Mouse (Mus musculus): ENCODE measurements around the gene Rbp4. TPM values are rescaled to one million over a fixed set of nuclear protein-coding genes. Genes with fewer than 3 reads are reported as not detected.

The Rbp4 gene
- polyA plus RNA-seq, 1 experiment: not detected

DNA sequence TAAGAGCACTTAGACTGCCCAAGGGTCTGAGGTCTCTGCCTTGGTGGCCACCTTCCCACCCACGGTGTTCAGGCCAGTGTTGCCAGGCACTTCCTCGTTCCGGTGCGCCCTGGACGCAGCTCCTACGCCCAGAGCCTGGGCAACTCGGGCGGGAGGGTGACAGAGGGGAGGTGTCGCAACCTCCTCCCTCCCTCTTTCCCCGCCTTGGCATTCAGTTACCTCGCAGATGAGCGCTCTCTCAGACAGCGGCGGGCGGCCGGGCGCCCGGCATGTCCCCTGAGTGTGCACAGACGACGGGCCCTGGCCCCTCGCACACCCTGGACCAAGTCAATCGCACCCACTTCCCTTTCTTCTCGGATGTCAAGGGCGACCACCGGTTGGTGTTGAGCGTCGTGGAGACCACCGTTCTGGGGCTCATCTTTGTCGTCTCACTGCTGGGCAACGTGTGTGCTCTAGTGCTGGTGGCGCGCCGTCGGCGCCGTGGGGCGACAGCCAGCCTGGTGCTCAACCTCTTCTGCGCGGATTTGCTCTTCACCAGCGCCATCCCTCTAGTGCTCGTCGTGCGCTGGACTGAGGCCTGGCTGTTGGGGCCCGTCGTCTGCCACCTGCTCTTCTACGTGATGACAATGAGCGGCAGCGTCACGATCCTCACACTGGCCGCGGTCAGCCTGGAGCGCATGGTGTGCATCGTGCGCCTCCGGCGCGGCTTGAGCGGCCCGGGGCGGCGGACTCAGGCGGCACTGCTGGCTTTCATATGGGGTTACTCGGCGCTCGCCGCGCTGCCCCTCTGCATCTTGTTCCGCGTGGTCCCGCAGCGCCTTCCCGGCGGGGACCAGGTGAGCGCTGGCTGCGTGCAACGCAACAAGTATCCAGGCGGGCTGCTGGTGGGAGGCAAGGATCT, 28.0 kb downstream of the Rbp4 start, which contains the start of gene Ffar4:
TSS of gene Ffar4 (plus strand) at position 214 of the 901 bp plus-strand sequence.
- no peaks in the 10 kb centered on the region for H3K9me3 ChIP-seq
- peaks cover 16% of the 10 kb centered on the region for H3K4me1 ChIP-seq
- H3K36me3 ChIP-seq (replicated peaks; ENCODE audit: low read length): no peaks in the 10 kb centered on the region
- H3K4me3 ChIP-seq (replicated peaks): peak within 1 kb of the TSS; percentile 86
- TF ChIP-seq FLI1 (IDR thresholded peaks at IDR 0.05; ENCODE audit: low read length): no peak
- TF ChIP-seq GATA1 (IDR thresholded peaks at IDR 0.05; ENCODE audit: borderline replicate concordance, low read length): no peak
- peaks cover 72% of the 10 kb centered on the region for H3K27me3 ChIP-seq (replicated peaks)

DNA sequence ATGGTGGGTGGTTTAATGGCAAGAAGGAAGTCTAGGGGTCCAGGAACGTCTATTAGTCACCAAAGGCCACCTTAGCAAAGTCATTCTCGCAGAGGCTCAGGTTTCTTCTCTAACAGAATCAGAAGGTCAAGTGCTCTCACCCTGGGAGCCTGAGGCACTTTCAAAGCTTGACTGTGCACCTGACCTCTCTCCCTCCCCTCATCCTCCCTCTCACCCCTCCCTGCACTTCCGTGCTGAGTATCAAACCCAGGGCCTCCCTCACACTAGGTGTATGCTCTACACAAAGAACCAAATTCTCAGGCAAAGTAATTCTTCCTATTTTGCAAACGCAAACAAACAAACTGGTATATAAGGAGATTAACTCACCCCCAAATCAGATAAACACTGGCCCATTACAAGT, 28.9 kb downstream of the Rbp4 start:
- H3K27me3 ChIP-seq (replicated peaks): peaks cover 70% of the 10 kb centered on the region
- H3K36me3 ChIP-seq (replicated peaks; ENCODE audit: low read length): no peaks in the 10 kb centered on the region
- no peaks in the 10 kb centered on the region for H3K9me3 ChIP-seq
- peaks cover 20% of the 10 kb centered on the region for H3K4me1 ChIP-seq
- TF ChIP-seq FLI1 (IDR thresholded peaks at IDR 0.05; ENCODE audit: low read length): no peak
- no peak for TF ChIP-seq GATA1 (IDR thresholded peaks at IDR 0.05; ENCODE audit: borderline replicate concordance, low read length)
- H3K4me3 ChIP-seq (replicated peaks): no peak overlapping the region

DNA sequence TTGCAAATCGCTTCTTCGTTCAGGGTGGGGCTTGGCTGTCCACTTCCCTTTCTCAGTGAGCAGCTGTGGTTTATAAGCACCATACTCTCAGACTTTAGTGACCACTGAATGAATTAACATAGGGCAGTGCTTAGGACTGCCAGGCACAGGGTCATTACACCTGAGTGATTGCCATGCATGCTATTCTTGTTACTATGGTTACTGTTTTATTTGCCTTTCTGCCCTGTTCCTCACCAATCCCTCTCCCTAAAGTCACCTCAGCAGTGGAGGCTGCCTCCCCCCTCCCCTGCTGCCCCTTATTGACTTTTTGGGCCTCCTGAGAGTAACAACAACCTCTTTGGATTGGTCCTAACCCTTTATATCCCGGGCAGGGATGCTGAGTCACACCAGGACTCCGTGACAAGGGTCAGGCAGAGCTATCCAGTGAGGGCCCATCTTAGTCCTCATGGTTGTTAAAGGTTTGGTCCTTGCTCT, 33.5 kb downstream of the Rbp4 start:
- TF ChIP-seq FLI1 (IDR thresholded peaks at IDR 0.05; ENCODE audit: low read length) (no peak), GATA1 (IDR thresholded peaks at IDR 0.05; ENCODE audit: borderline replicate concordance, low read length) (no peak)
- Histone ChIP-seq H3K4me1 (peaks cover 14% of the 10 kb centered on the region), H3K4me3 (replicated peaks) (no peak overlapping the region), H3K9me3 (peaks cover 6% of the 10 kb centered on the region), H3K36me3 (replicated peaks; ENCODE audit: low read length) (no peaks in the 10 kb centered on the region), H3K27me3 (replicated peaks) (peaks cover 38% of the 10 kb centered on the region)

DNA sequence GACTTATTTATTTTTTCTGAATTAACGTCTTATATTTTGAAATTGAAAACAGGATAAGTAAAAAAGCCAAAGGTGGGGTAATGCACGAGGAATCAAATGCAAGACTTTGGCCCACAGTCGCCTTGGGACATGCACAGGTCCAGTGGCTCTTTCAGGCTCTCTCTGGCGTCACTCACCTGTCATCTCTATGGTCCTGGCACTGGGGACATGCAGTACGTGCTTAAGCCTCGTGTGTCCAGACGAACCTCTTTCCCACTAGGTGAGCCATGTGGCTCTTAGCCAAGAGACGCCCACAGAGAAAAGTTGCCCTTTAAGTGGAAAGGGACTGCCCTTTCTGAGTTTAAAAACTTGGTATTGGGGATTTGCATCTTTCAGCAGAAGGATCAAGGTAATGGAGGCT, 35.7 kb downstream of the Rbp4 start:
- peaks cover 31% of the 10 kb centered on the region for H3K27me3 ChIP-seq (replicated peaks)
- H3K4me1 ChIP-seq: peaks cover 10% of the 10 kb centered on the region; the same call in 1 of the 2 replicates
- TF ChIP-seq GATA1 (IDR thresholded peaks at IDR 0.05; ENCODE audit: borderline replicate concordance, low read length) (no peak), FLI1 (IDR thresholded peaks at IDR 0.05; ENCODE audit: low read length) (no peak)
- H3K4me3 ChIP-seq (replicated peaks): no peak overlapping the region
- H3K9me3 ChIP-seq: peaks cover 6% of the 10 kb centered on the region
- no peaks in the 10 kb centered on the region for H3K36me3 ChIP-seq (replicated peaks; ENCODE audit: low read length)

DNA sequence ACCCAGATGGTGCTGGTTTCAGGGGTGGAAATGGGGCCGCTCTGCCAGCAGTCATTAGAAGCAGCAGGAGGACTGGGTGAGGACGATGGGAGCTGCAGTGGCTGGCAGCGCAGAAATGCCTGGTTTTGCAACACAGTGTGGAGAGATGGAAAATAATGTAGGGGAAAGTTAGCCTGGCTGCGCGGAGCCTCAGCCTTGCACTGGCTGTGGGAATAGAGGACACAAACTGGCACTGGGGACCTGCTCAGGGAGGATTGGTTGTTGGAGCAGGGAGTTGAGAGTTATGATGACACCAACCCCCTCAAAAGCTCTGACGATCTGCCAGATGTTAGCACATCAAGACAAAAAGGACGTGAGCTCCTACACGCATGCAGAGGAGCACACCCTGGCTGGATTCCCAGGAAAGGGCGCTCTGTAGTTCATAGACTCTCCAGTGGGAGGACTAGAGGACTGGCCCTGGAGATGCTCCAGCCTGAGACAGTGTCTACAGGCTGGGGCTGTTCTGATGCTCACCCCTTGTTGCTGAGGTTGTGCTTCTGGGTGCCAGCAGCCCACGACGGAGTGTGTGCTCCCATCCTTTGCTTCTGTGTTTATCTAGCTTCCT, 38.0 kb downstream of the Rbp4 start:
- no peak overlapping the region for H3K4me3 ChIP-seq (replicated peaks)
- no peak for TF ChIP-seq GATA1 (IDR thresholded peaks at IDR 0.05; ENCODE audit: borderline replicate concordance, low read length)
- peaks cover 7% of the 10 kb centered on the region; the same call in 1 of the 2 replicates for H3K4me1 ChIP-seq
- peaks cover 28% of the 10 kb centered on the region for H3K27me3 ChIP-seq (replicated peaks)
- peaks cover 6% of the 10 kb centered on the region for H3K9me3 ChIP-seq
- H3K36me3 ChIP-seq (replicated peaks; ENCODE audit: low read length): no peaks in the 10 kb centered on the region

DNA sequence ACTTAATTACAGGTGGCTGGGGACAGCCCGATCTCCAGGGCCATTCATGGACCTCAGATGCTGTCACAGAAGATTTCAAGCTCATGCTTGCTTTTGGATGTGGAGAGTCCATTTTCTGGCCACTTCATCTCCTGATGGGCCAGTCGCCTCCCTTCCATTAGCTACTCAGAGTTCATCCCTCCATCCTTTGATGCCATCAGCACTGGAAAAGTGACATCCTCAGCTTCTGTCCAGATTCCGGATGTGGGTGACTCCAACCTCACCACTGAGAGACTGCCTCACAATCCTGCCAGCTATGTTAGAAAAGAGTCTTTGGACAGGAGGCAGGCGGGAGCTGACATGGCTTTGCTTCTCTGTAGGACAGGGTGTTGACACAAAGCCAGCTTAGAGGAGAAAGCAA, 39.2 kb downstream of the Rbp4 start:
- TF ChIP-seq GATA1 (IDR thresholded peaks at IDR 0.05; ENCODE audit: borderline replicate concordance, low read length): no peak
- TF ChIP-seq FLI1 (IDR thresholded peaks at IDR 0.05; ENCODE audit: low read length): no peak
- H3K4me3 ChIP-seq (replicated peaks): no peak overlapping the region
- peaks cover 6% of the 10 kb centered on the region for H3K9me3 ChIP-seq
- peaks cover 3% of the 10 kb centered on the region; the same call in 1 of the 2 replicates for H3K4me1 ChIP-seq
- H3K27me3 ChIP-seq (replicated peaks): peaks cover 31% of the 10 kb centered on the region
- H3K36me3 ChIP-seq (replicated peaks; ENCODE audit: low read length): no peaks in the 10 kb centered on the region

DNA sequence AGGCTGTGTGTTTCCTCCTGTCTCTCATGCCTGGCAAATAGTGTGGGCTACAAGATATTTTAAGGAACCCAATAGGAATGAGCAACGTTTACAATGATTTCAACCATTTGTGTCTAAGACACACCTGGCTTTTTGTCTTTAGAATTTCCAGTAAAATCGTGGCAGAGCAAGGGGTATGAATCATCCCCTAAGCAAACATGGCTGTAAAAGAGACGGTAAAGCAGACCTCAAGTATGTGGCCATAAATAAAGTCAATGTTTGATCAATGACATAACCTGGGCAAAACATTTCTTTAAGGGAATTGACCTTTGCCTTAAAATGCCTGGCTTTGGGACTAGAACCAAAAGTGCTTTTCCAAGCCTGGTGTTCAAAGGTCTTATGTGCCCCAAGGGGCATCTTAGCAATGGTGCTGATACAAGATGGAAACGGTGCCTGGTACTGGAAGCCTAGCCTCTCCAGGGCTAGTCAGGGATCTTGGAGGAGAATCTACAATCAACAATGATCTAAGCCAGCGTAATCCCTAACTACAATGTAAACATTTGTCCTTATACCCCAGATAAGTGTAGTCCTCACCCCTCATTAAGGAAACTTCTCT, 42.1 kb downstream of the Rbp4 start:
- Histone ChIP-seq H3K9me3 (peaks cover 4% of the 10 kb centered on the region), H3K36me3 (replicated peaks; ENCODE audit: low read length) (no peaks in the 10 kb centered on the region), H3K27me3 (replicated peaks) (peaks cover 38% of the 10 kb centered on the region), H3K4me3 (replicated peaks) (no peak overlapping the region), H3K4me1 (peaks cover 3% of the 10 kb centered on the region; the same call in 1 of the 2 replicates)
- TF ChIP-seq GATA1 (IDR thresholded peaks at IDR 0.05; ENCODE audit: borderline replicate concordance, low read length) (no peak), FLI1 (IDR thresholded peaks at IDR 0.05; ENCODE audit: low read length) (no peak)

DNA sequence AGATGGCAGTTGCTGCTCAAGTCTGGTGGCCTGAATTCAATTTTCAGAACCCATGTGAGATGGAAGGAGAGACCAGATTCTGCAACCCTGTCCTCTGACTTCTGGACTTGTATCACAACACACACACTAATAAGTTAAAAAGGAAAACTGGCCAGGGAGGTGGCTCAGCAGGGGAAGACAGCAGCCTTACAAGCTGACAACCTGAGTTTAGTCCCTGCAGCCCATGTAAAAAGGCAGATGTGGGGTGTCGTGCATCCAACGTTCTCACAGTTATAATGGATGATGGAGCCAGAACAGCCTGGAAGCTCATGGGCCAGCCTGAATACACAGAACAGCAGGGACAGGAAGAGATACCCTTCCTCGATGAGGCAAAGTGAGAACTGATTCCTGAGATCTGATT, 43.7 kb downstream of the Rbp4 start:
- no peak for TF ChIP-seq FLI1 (IDR thresholded peaks at IDR 0.05; ENCODE audit: low read length)
- no peak for TF ChIP-seq GATA1 (IDR thresholded peaks at IDR 0.05; ENCODE audit: borderline replicate concordance, low read length)
- H3K4me1 ChIP-seq: peaks cover 4% of the 10 kb centered on the region; the same call in 1 of the 2 replicates
- H3K27me3 ChIP-seq (replicated peaks): peaks cover 31% of the 10 kb centered on the region
- peaks cover under 1% of the 10 kb centered on the region for H3K36me3 ChIP-seq (replicated peaks; ENCODE audit: low read length)
- H3K9me3 ChIP-seq: peaks cover 16% of the 10 kb centered on the region
- H3K4me3 ChIP-seq (replicated peaks): no peak overlapping the region

DNA sequence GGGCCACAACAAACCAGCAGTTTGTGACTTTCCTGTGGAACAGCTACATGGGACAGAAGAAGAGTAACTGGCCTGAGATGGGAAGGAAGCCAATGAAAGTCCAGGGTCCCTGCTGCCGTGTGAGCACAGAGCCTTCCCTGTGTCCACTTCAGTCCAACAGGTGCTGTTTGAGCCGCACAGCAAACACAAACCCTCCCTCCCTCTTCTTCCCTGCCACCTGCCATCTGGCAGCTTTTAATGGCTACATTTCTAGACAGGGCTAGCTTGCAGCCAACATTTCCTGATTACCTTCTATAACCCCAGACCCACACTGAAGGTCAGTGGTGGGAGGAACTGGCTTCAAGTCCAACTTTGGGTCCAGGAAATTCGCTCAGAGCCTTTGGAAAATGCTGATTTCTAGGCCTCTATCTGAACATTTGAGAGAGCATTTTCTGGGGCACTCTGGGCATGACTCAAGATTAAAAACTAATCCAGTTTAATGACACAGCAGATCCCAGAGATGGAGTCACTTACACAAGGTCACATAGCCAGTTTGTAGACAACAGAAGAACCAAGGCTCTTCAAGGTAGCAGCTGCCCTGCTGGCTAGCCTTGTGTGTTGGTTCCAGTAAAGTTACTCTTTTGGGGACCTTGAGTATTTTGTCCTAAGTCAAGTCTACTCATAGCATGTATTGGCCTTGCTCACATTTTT, 47.1 kb downstream of the Rbp4 start:
- H3K27me3 ChIP-seq (replicated peaks): peaks cover 13% of the 10 kb centered on the region
- no peak for TF ChIP-seq GATA1 (IDR thresholded peaks at IDR 0.05; ENCODE audit: borderline replicate concordance, low read length)
- no peak for TF ChIP-seq FLI1 (IDR thresholded peaks at IDR 0.05; ENCODE audit: low read length)
- peaks cover 27% of the 10 kb centered on the region for H3K36me3 ChIP-seq (replicated peaks; ENCODE audit: low read length)
- H3K4me3 ChIP-seq (replicated peaks): peak overlapping the region; percentile 28
- peaks cover 20% of the 10 kb centered on the region for H3K9me3 ChIP-seq
- H3K4me1 ChIP-seq: peaks cover 4% of the 10 kb centered on the region; the same call in 1 of the 2 replicates
